Mouse (Mus musculus): ENCODE measurements around the gene Mreg. TPM values are rescaled to one million over a fixed set of nuclear protein-coding genes. Genes with fewer than 3 reads are reported as not detected.
"Not testable (repeated sequence)": the region's sequence is repeated elsewhere in the genome, so short reads cannot be mapped to it uniquely, and the experiment has no call there.

Gene Mreg
- total and polyA plus RNA-seq, 3 experiments = 50.6 to 69.8 (median 52.4) TPM

GRCm38 (mm10) chr1:72237007-72237775 is 25.1 kb upstream of the Mreg start (continued):
- TF ChIP-seq MAZ (IDR thresholded peaks at IDR 0.05; ENCODE audit: low read depth, low read length) (0 out of 2 replicates have a peak, but pooled peaks have one; percentile 7), POLR2AphosphoS2 (IDR thresholded peaks at IDR 0.05; ENCODE audit: low read depth, low read length) (peak; percentile 99), NRF1 (IDR thresholded peaks at IDR 0.05; ENCODE audit: low read depth, low read length) (no peak), IRF4 (IDR thresholded peaks at IDR 0.05; ENCODE audit: low read depth, low read length) (no peak; the same call in 1 of the 2 replicates), ETS1 (conservative IDR thresholded peaks at IDR 0.05; ENCODE audit: low read depth, low read length) (peak; percentile 79), USF1 (IDR thresholded peaks at IDR 0.05; ENCODE audit: low read depth, low read length) (no peak), CTCF (conservative IDR thresholded peaks at IDR 0.05 in 1 of 2, IDR thresholded peaks at IDR 0.05 in 1 of 2; ENCODE audit: low read depth in 2 of 2, low read length in 2 of 2) (no peak), KAT2A (IDR thresholded peaks at IDR 0.05; ENCODE audit: insufficient replicate concordance, low read length) (no peak), MEF2A (IDR thresholded peaks at IDR 0.05; ENCODE audit: borderline replicate concordance, low read depth, low read length) (no peak), ZMIZ1 (IDR thresholded peaks at IDR 0.05; ENCODE audit: low read depth, low read length) (peak; percentile 99), JUN (IDR thresholded peaks at IDR 0.05; ENCODE audit: insufficient read depth, low read depth, low read length) (no peak), USF2 (conservative IDR thresholded peaks at IDR 0.05; ENCODE audit: low read depth, low read length) (no peak), BHLHE40 (IDR thresholded peaks at IDR 0.05; ENCODE audit: low read depth, low read length) (no peak), TCF12 (IDR thresholded peaks at IDR 0.05; ENCODE audit: low read depth, low read length) (peak; percentile 44; the same call in 1 of the 2 replicates)

GRCm38 (mm10) chr1:72236363-72237006 is 24.4 kb upstream of the Mreg start:
- dilution Hi-C loops (cut with MboI; ENCODE audit: extremely low pct_ligation_motif_present, extremely low pct_unique_long_range_greater_than_20kb, low sequenced_read_pairs) = not testable (repeated sequence)
- peak; percentile 55 for DNase-seq (ENCODE audit: extremely low read depth)

More at GRCm38 (mm10) chr1:72236363-72237006, 24.4 kb upstream of the Mreg start:
- peaks cover 18% of the 10 kb centered on the region for H3K27me3 ChIP-seq (replicated peaks)
- in situ Hi-C loops (cut with MboI; ENCODE audit: low pct_ligation_motif_present, low pct_unique_long_range_greater_than_20kb, low sequenced_read_pairs); H3K79me2 ChIP-seq (replicated peaks; ENCODE audit: control insufficient read depth, extremely low read depth, insufficient read depth, poor library complexity, severe bottlenecking); H3K36me3 ChIP-seq (replicated peaks in 1 of 2; ENCODE audit: control insufficient read depth in 1 of 2, insufficient read depth in 1 of 2, low read length in 1 of 2); H3K9me3 ChIP-seq (replicated peaks; ENCODE audit: low read length): not testable (repeated sequence)
- H3K9ac ChIP-seq (ENCODE audit: insufficient read depth, low read depth) = peak overlapping the region; percentile 37
- peak overlapping the region; percentile 26 for H3K4me2 ChIP-seq (ENCODE audit: insufficient read depth, low read depth, poor library complexity, severe bottlenecking)
- H3K4me1 ChIP-seq (ENCODE audit: control insufficient read depth in 1 of 2, insufficient read depth in 2 of 2) = peaks cover 12 to 39% of the 10 kb centered on the region in 2 experiments
- peak; percentile 66; the same call in 1 of the 2 replicates for TF ChIP-seq MXI1 (IDR thresholded peaks at IDR 0.05; ENCODE audit: low read depth, low read length)
- peak; percentile 79 for TF ChIP-seq NRF1 (IDR thresholded peaks at IDR 0.05; ENCODE audit: low read depth, low read length)
- peak; percentile 74; the same call in 1 of the 2 replicates for TF ChIP-seq RCOR1 (conservative IDR thresholded peaks at IDR 0.05; ENCODE audit: low read depth, low read length)
- peak; percentile 22; the same call in 1 of the 2 replicates for TF ChIP-seq BHLHE40 (IDR thresholded peaks at IDR 0.05; ENCODE audit: low read depth, low read length)
- peak; percentile 22; the same call in 1 of the 2 replicates for TF ChIP-seq MAFK (IDR thresholded peaks at IDR 0.05; ENCODE audit: insufficient replicate concordance, low read length)
- TF ChIP-seq NELFE (IDR thresholded peaks at IDR 0.05; ENCODE audit: low read depth, low read length) = peak; percentile 59; the same call in 1 of the 2 replicates
- TF ChIP-seq UBTF (IDR thresholded peaks at IDR 0.05; ENCODE audit: low read depth, low read length) = 0 out of 2 replicates have a peak, but pooled peaks have one; percentile 42
- 0 out of 2 replicates have a peak, but pooled peaks have one; percentile 23 for TF ChIP-seq MEF2A (IDR thresholded peaks at IDR 0.05; ENCODE audit: borderline replicate concordance, low read depth, low read length)
- TF ChIP-seq E2F4 (IDR thresholded peaks at IDR 0.05; ENCODE audit: insufficient replicate concordance, low read depth, low read length) = 0 out of 2 replicates have a peak, but pooled peaks have one; percentile 55
- TF ChIP-seq MAX (IDR thresholded peaks at IDR 0.05; ENCODE audit: low read length) = peak; percentile 6; the same call in 1 of the 2 replicates
- TF ChIP-seq POLR2A (IDR thresholded peaks at IDR 0.05; ENCODE audit: low read depth, low read length) = peak; percentile 65
- TF ChIP-seq SIN3A (IDR thresholded peaks at IDR 0.05; ENCODE audit: low read length) = peak; percentile 70; the same call in 1 of the 2 replicates
- 0 out of 2 replicates have a peak, but pooled peaks have one; percentile 18 for TF ChIP-seq HCFC1 (IDR thresholded peaks at IDR 0.05; ENCODE audit: low read depth, low read length)
- TF ChIP-seq TBP (conservative IDR thresholded peaks at IDR 0.05; ENCODE audit: low read depth, low read length) = peak; percentile 74; the same call in 1 of the 2 replicates
- peak; percentile 76; the same call in 1 of the 2 replicates for TF ChIP-seq MAZ (IDR thresholded peaks at IDR 0.05; ENCODE audit: low read depth, low read length)
- peak overlapping the region; percentile 56 to 68 (median 67) for H3K4me3 ChIP-seq (replicated peaks in 1 of 3; ENCODE audit: low read depth in 2 of 3, low read length in 2 of 3, poor library complexity in 1 of 3)
- peak overlapping the region; percentile 39 for H3K27ac ChIP-seq (ENCODE audit: insufficient read depth, low read depth)

Data from CH12.LX (cell line).